Mouse (Mus musculus) spleen, adult 2 months (tissue): ENCODE measurements around the gene Arf6. TPM values are rescaled to one million over a fixed set of nuclear protein-coding genes. Genes with fewer than 3 reads are reported as not detected.

Source experiments
- DNase-seq, 2 experiments: peaks; one replicate each; pipeline versions ENCODE4 v3.0.0 to v3.0.0-alpha.2; 2012 to 2021; ENCODE audit warnings: low spot score in 2 of 2, low read depth in 1 of 2
- H3K27ac ChIP-seq: fragments of 200-500 bp; 2 replicates; pipeline ENCODE4 v1.5.1; 2012; ENCODE audit warnings: low read length, inconsistent platforms; ENCODE audit not compliant: insufficient read depth
- H3K27me3 ChIP-seq: fragments of 200-500 bp; 2 replicates; pipeline ENCODE4 v1.6.1; 2012; ENCODE audit warnings: mild to moderate bottlenecking, moderate library complexity, low read length, inconsistent platforms; ENCODE audit not compliant: control insufficient read depth, insufficient read depth
- H3K36me3 ChIP-seq: fragments of 200-500 bp; 2 replicates; pipeline ENCODE4 v1.6.1; 2012; ENCODE audit warnings: mild to moderate bottlenecking, low read length, inconsistent platforms; ENCODE audit not compliant: control insufficient read depth, insufficient read depth
- H3K4me1 ChIP-seq: fragments of 200-500 bp; 2 replicates; pipeline ENCODE4 v1.6.1; 2011; ENCODE audit warnings: inconsistent platforms; ENCODE audit not compliant: control insufficient read depth, insufficient read depth, insufficient read length
- H3K4me3 ChIP-seq: fragments of 200-500 bp; 2 replicates; pipeline ENCODE4 v1.5.1; 2011; ENCODE audit warnings: mild to moderate bottlenecking, inconsistent platforms; ENCODE audit not compliant: insufficient read depth, insufficient read length; ENCODE audit errors: extremely low read depth
- CTCF ChIP-seq: fragments of 200-500 bp; IDR thresholded peaks from 2 replicates; pipeline ENCODE4 v1.5.1; 2011; ENCODE audit warnings: mild to moderate bottlenecking, inconsistent platforms; ENCODE audit not compliant: insufficient read depth, insufficient read length, insufficient replicate concordance; ENCODE audit errors: extremely low read depth
- POLR2A ChIP-seq: fragments of 200-500 bp; IDR thresholded peaks from 2 replicates; pipeline ENCODE4 v1.6.1; 2011; ENCODE audit warnings: low read depth, low read length, inconsistent platforms
- WGBS: fragments of 180-500 bp; shearing (Covaris S2); methylation state at CpG from one replicate; pipeline ENCODE4 v1.1.7; 2018; 5-methylcytosine and 5-hydroxymethylcytosine counted together
- polyA plus RNA-seq: library from polyadenylated mRNA; depleted of rRNA; stranded (reverse); fragments of >200 nt; gene quantifications from 2 replicates; pipeline ENCODE4 v1.2.3, GENCODE M21; 2012

Arf6 gene
- polyA plus RNA-seq, 1 experiment: 182 TPM

GRCm38 (mm10) chr12:69393076-69393475 lies 21.1 kb downstream of the Arf6 start:
- peaks cover 3% of the 10 kb centered on the region; the same call in 1 of the 2 replicates for H3K4me1 ChIP-seq
- no peak overlapping the region for H3K27ac ChIP-seq
- no peak for DNase-seq
- 78% methylated on average over 10 of the region's 10 CpGs for WGBS
- H3K36me3 ChIP-seq: no peaks in the 10 kb centered on the region
- TF ChIP-seq POLR2A: no peak
- no peak for TF ChIP-seq CTCF
- H3K27me3 ChIP-seq: no peaks in the 10 kb centered on the region
- H3K4me3 ChIP-seq: no peak overlapping the region

- no peaks in the 10 kb centered on the region for H3K36me3 ChIP-seq
- 94% methylated on average over 6 of the region's 6 CpGs for WGBS
- H3K4me1 ChIP-seq: no peaks in the 10 kb centered on the region; the same call in 1 of the 2 replicates
- H3K4me3 ChIP-seq: no peak overlapping the region
- TF ChIP-seq POLR2A (no peak), CTCF (no peak)
- H3K27me3 ChIP-seq: no peaks in the 10 kb centered on the region
- H3K27ac ChIP-seq: no peak overlapping the region
- DNase-seq: no peak
These were observed 22.5 kb downstream of the Arf6 start for GRCm38 (mm10) chr12:69394456-69394855.

- Histone ChIP-seq H3K4me3 (no peak overlapping the region), H3K36me3 (no peaks in the 10 kb centered on the region), H3K27ac (no peak overlapping the region), H3K4me1 (no peaks in the 10 kb centered on the region; the same call in 1 of the 2 replicates), H3K27me3 (no peaks in the 10 kb centered on the region)
- WGBS: 70% methylated on average over 4 of the region's 4 CpGs
- DNase-seq: no peak
- TF ChIP-seq POLR2A: no peak
- no peak for TF ChIP-seq CTCF
These were observed 28.4 kb downstream of the Arf6 start for GRCm38 (mm10) chr12:69400367-69400766.

- Histone ChIP-seq H3K27me3 (no peaks in the 10 kb centered on the region), H3K27ac (no peak overlapping the region), H3K4me1 (no peaks in the 10 kb centered on the region; the same call in 1 of the 2 replicates), H3K4me3 (no peak overlapping the region), H3K36me3 (no peaks in the 10 kb centered on the region)
- TF ChIP-seq CTCF: no peak
- TF ChIP-seq POLR2A: no peak
- 26% methylated on average over 2 of the region's 2 CpGs for WGBS
- no peak for DNase-seq
These were observed 28.9 kb downstream of the Arf6 start for GRCm38 (mm10) chr12:69400871-69401286.

- Histone ChIP-seq H3K36me3 (no peaks in the 10 kb centered on the region), H3K27ac (no peak overlapping the region), H3K4me3 (no peak overlapping the region), H3K27me3 (no peaks in the 10 kb centered on the region), H3K4me1 (no peaks in the 10 kb centered on the region; the same call in 1 of the 2 replicates)
- TF ChIP-seq POLR2A (no peak), CTCF (no peak)
- WGBS: 87% methylated on average over 9 of the region's 9 CpGs
- DNase-seq: no peak
These were observed 30.1 kb downstream of the Arf6 start for GRCm38 (mm10) chr12:69402100-69402499.

- no peaks in the 10 kb centered on the region for H3K27me3 ChIP-seq
- no peak overlapping the region for H3K27ac ChIP-seq
- H3K4me3 ChIP-seq: no peak overlapping the region
- DNase-seq: no peak
- TF ChIP-seq CTCF: no peak
- 83% methylated on average over 13 of the region's 13 CpGs for WGBS
- no peaks in the 10 kb centered on the region; the same call in 1 of the 2 replicates for H3K4me1 ChIP-seq
- H3K36me3 ChIP-seq: no peaks in the 10 kb centered on the region
These were observed 30.7 kb downstream of the Arf6 start for GRCm38 (mm10) chr12:69402594-69403167.

GRCm38 (mm10) chr12:69410767-69411166 lies 38.8 kb downstream of the Arf6 start:
- Histone ChIP-seq H3K27ac (no peak overlapping the region), H3K4me1 (peaks cover 21% of the 10 kb centered on the region; the same call in 1 of the 2 replicates), H3K4me3 (no peak overlapping the region), H3K36me3 (no peaks in the 10 kb centered on the region), H3K27me3 (no peaks in the 10 kb centered on the region)
- TF ChIP-seq POLR2A: no peak
- WGBS: 67% methylated on average over 5 of the region's 5 CpGs
- no peak for DNase-seq
